Mouse (Mus musculus) telencephalon, adult 2 months (tissue): Measurements from ENCODE around the gene Map2k3.

Experiments
- DNase-seq: peaks from one replicate; pipeline ENCODE4 v3.0.0-alpha.2; 2011; ENCODE audit warnings: low read depth, low spot score

Gene Map2k3

GRCm38 (mm10) chr11:60958948-60959347, 27.1 kb downstream of the Map2k3 start:
- no peak for DNase-seq

DNA sequence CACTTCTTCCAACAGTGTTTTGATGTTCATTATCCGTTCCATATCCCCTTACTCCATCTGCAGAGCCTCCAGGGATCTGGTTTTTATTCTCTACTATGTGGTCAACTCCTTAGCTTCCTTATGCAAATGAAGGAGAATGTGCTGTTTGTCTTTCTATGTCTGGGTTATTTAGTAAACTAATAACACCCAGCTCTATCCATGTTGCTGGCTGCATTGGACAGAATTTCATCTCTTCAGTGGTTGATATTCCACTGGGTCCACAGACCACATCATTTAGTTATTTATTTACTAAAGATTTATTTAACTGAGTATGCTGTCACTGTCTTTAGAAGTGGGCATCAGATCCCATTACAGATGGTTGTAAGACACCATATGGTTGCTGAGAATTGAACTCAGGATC, 29.3 kb downstream of the Map2k3 start:
- DNase-seq, result no peak

- DNase-seq, result no peak
These were observed 30.9 kb downstream of the Map2k3 start for GRCm38 (mm10) chr11:60962709-60963108.

DNA sequence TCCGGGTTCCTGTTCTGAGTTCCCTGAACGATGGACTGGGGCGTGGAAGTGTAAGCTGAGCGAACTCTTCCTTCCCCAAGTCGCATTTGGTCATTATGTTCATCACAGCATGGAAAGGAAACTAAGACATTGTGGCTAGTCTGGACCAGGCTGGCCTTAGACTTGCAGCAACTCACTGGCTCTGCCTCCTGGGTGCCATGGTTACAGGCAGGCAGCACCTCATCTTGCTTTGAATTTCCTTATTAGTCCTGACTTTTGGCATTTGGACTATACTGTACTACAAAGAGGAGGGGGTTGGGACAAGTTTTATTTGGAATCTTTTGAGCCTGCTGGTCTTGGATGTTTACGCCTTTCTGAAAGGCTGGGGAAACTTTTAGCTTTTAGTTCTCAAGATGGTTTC, 35.1 kb downstream of the Map2k3 start:
- DNase-seq, result no peak

- no peak for DNase-seq
These were observed 43.3 kb downstream of the Map2k3 start for GRCm38 (mm10) chr11:60975097-60975496.

GRCm38 (mm10) chr11:60976234-60976633, 44.4 kb downstream of the Map2k3 start:
- DNase-seq, result no peak

DNA sequence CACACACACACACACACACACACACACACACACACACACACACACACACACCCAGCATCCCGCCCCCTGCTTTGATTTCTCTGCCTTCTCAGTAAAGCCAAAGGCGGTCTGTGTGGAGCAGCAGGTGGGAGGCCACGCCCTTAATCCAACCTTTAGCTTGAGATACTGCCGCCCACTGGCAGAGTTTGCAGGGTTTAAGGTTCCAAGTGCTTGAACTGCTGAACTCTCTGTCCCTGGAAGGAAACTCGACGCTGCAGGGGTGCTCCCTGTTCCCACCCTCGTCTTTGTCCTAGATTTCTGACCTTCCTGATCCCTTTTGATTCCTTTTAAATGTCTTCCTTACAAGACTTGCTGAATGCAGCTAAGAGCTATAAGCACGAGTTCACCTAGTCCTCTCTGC, 44.9 kb downstream of the Map2k3 start:
- no peak for DNase-seq

DNA sequence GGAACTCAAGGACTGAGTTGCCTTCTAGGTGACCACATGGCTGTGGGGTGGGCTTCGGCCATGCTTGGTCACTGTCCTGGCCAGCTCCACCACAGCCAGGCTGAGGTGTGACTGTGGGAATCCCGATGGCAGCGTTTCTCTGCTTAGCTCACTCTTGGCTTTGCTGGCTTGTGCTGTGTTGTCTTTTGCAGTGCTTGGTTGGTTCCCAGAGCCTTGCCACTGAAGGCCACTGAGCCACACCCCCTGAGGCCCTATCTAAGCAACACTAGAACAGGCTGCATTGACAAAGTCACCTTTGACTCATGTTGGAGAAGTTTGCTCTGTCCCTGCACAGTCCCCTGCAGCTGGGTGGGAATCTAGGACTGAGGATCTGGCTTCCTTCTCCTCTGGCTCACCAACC, 45.3 kb downstream of the Map2k3 start:
- DNase-seq, result no peak

GRCm38 (mm10) chr11:60978658-60979057, 46.8 kb downstream of the Map2k3 start:
- no peak for DNase-seq

DNA sequence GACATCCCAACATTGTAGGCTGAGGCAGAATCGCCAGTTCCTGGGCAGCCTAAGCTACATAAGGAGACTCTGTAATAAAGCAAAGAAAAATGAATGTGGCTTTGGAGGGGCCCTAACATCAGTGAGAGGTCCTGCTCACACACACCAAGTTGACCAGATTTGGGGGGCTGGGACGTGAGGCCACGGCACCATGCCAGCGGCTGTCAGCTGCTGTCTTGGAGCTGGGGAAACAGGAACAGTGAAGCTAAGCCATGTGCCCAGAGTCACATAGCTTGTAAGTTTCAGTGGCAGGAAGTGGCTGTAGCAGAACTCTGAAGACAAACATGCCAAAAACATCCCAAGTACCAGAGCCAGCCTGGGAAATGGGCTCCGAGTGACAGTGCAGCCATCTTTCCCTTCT, 48.0 kb downstream of the Map2k3 start:
- no peak for DNase-seq

DNA sequence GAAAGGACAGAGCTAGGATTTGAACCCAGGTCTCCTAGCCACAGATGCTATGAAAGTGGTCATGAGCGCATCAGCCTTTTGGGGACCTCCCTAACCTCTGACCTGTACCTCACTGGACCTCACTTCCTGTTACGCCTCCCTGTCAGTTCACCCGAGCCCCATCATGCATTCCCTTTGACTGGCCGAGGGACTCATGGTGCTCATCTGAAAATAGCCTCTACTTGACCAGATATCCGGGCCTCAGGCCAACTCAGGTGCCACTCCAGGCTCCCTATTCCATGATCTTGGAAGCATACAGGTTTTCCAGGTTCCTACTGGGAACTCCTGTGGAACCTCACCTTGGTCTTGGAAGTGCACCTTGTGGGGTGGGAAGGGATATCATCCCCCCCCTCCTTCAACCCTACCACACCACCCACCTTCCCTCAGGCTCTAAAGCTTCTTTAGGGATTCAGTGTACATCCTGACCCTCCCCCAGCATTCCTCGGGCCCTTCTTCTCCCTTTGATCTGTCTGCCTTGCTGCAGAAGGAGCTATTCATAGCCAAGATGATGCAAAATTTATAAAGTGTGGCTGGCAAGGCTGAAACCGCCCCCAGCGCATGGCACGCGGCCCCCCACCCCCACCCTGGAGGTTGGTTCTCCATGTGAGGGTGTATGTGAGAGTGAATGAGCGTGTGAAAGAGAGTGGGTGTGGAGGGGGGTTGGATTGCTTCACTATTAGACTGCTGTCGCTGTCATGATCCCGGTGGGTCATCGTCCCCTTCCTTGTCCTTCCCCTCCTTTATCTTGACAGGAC, 50.1 kb downstream of the Map2k3 start:
- no peak for DNase-seq

DNA sequence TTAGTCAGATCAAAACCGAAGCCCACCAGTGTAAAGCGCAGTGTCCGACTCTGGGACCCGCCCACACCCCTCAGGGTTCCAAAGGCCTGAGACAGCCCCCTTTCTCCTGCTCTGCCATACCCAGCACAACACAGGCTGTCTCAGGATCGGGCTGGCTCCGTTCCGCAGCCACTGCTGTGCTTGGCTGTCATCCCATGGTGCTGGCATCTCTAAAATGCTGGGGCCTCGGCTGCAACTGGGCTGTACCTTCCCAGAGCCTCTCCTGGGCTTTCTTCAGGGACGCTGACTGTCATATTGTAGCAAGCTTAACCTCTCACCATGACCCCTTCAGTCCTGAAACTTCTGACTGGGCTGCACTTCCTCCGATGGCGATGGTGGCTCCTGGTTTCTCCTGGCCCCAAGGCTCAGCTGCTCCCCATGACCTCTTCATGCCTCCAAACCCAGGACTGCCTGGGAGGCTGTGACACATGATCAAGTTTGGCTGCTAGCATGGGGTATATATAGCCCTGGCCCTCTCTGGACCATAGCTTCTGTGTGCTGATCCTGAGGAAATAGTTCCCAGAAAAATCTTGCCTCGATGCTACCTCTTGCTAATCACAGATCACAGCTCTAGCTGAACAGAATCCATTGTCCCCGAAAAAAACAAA, 53.2 kb downstream of the Map2k3 start:
- no peak for DNase-seq

- no peak for DNase-seq
These were observed 58.6 kb downstream of the Map2k3 start for GRCm38 (mm10) chr11:60990428-60990827.
